Mouse (Mus musculus): ENCODE data around the gene Plbd1. TPM values are rescaled to one million over a fixed set of nuclear protein-coding genes. Genes with fewer than 3 reads are reported as not detected.

Gene Plbd1
- not detected for total RNA-seq (2021)

DNA sequence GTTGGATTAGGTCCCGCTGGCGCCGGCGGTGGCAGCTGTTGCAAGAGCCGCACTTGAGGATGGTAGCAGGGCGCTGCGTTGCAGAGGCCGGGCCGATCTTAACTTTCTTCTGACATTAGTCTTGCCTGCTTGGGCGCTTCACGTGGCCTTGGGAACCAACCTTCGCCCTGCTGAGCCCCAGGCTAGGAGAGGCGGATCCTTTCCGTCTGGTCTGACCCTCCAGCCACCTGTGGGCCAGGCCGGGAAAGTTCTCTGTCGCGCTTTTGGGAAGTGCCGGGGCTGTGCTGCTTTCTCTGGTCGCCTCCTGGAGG is at the start of gene Plbd1:
TSS of gene Plbd1 (minus strand) at position 223 of the 311 bp plus-strand sequence.
- DNase-seq (ENCODE audit: low spot score in 2 of 2) = no peak
- intact Hi-C loops (cut with DNase I) = no loop called here

DNA sequence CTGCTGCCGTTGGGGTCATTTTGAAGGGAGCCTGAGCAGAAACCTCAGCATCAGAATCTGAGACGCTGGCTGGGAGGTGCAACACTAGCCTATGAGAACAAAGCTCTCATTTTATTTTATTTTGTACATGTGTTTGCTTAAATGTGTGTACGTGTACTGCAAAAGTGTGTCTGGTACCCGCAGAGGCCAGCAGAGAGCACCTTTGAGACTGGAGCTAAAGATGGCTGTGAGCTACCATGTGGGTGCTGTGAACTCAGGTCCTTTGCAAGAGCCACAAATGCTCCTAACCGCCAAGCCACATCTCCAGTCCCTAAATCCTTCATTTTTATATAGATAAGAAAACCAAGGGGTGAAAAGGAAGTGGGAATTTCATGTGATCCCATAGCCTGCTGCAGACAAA is 48.7 kb upstream of the Plbd1 start:
- intact Hi-C loops (cut with DNase I) = no loop called here
- DNase-seq (ENCODE audit: low spot score in 2 of 2) = no peak

GRCm38 (mm10) chr6:136708597-136708996 is 46.9 kb upstream of the Plbd1 start:
- intact Hi-C loops (cut with DNase I) = no loop called here
- no peak for DNase-seq (ENCODE audit: low spot score in 2 of 2)

DNA sequence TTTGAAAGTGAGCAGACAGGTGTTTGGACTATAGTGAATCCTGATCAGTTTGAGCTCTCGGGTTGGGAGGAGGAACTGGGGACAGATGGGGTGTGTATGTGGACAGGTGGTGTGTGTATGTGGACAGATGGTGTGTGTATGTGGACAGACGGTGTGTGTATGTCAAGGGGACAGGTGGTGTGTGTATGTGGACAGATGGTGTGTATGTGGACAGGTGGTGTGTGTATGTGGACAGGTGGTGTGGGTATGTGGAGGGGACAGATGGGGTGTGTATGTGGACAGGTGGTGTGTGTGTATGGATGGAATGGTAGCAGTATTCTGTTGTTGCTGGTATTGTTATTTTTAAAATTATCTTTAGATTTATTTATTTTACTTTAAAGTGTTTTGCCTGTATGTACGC is 40.1 kb upstream of the Plbd1 start:
- intact Hi-C loops (cut with DNase I) = no loop called here
- DNase-seq (ENCODE audit: low spot score in 2 of 2) = no peak

DNA sequence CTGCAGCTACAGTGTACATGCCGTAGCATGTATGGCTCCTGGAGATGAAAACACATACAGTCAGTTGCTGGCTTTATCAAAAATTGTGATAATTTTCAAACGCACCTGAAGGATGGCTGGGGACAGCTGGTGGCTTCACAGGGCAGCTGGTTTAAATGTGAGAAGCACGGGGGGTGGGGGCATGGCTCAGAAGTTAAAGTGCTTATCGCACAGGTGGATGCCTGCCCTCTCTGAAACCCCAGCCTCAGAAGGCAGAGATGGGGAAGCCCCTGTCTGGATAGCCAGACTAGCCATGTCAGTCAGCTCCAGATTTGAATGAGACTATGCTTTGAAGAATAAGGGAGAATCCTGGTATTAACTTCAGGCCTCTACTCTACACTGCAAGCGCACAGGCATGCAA is 39.5 kb upstream of the Plbd1 start:
- no peak for DNase-seq (ENCODE audit: low spot score in 2 of 2)
- intact Hi-C loops (cut with DNase I) = no loop called here

GRCm38 (mm10) chr6:136691314-136691713 is 29.6 kb upstream of the Plbd1 start:
- intact Hi-C loops (cut with DNase I) = no loop called here
- DNase-seq (ENCODE audit: low spot score in 2 of 2) = no peak

GRCm38 (mm10) chr6:136690527-136690926 is 28.8 kb upstream of the Plbd1 start:
- intact Hi-C loops (cut with DNase I) = no loop called here
- no peak for DNase-seq (ENCODE audit: low spot score in 2 of 2)

DNA sequence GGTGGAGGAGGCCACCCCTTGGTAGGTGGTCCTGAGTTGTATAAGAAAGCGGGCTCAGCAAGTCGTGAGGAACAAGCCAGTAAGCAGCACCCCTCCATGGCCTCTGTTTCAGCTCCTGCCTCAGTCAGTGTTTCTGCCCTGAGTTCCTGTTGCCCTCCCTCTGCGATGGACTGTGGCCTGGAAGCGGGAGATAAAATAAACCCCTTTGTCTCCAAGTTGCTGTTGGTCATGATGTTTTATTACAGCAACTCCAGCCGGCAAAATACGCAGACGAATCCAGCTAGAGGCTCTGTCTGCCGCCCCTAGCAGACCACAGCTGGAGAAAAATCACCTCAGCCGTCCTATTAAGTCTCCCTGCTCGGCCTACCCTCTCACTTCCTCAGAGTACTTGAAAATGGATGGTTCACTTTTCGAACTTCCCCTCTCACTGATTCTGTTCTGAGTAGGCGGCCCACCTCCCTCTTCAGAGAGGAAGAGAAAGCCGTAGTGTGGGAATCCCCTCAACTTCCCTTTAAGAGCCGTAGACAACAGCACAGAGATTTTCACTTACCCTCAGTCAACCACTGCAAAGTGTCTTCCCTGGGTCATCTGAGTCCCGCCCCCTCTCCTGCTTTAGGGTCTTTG is 28.2 kb upstream of the Plbd1 start:
- DNase-seq (ENCODE audit: low spot score in 2 of 2) = no peak
- intact Hi-C loops (cut with DNase I) = no loop called here

DNA sequence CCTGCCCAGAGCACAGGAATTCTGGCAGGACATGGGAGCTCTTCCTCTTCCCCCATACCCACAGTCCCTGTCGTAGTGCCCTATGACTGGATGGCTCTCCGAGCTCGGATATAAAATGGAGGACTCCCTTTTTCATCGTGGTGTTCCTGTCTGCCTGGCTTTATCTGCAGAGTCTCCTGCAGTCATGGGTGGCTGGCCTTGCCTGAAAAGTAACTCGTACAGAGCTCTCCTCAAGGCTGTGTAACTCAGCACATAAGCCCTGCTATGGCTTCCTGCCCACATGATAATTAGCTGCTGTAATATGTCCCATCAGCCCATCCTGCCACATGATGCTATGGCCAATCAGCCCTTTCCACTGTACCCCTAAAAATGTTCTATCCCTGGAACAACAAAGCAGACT is 23.7 kb upstream of the Plbd1 start:
- DNase-seq (ENCODE audit: low spot score in 2 of 2) = no peak
- intact Hi-C loops (cut with DNase I) = no loop called here

GRCm38 (mm10) chr6:136683410-136684334 is 21.9 kb upstream of the Plbd1 start:
- intact Hi-C loops (cut with DNase I) = no loop called here
- DNase-seq (ENCODE audit: low spot score in 2 of 2) = no peak

DNA sequence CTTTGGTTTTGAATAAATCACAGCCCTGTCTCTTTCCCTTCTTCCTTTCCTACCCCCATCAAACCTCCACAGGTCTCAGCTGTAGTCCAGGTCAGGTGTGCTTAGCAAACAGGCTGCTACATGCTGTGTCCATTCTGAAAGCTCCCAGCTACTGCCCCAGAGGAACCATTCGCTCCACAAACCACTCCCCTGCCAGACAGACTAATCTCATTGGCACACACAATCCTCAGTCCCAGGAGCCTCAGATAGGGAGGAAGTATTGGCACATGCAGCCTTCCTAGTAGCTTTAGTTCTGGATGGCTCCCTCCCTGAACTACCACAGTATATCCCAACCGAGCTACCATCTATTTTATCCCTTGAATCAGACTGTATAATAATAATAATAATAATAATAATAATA is 17.7 kb upstream of the Plbd1 start:
- intact Hi-C loops (cut with DNase I) = no loop called here
- no peak for DNase-seq (ENCODE audit: low spot score in 2 of 2)

- intact Hi-C loops (cut with DNase I) = no loop called here
- no peak for DNase-seq (ENCODE audit: low spot score in 2 of 2)
Measured at GRCm38 (mm10) chr6:136674935-136675334, 13.2 kb upstream of the Plbd1 start.

DNA sequence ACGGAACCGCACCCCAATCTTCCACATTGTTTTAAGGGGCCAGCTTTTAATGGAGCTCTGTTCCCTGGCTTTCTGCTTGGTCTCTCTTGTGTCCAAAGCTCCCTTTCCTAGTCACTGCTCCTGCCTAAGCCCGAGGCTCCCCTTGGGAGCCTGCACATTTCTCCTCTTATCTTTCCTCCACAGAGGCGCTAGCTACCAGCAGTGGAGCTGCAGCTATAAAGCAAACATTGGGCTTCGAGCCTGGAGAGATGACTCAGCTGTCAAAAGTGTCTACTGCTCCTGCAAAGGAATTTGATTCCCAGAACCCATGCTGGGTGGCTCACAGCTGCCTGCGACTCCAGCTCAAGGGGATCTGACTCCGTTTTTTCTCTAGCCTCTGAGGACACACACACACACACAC is 10.7 kb upstream of the Plbd1 start:
- intact Hi-C loops (cut with DNase I) = no loop called here
- DNase-seq (ENCODE audit: low spot score in 2 of 2) = peak; percentile 65 to 72

DNA sequence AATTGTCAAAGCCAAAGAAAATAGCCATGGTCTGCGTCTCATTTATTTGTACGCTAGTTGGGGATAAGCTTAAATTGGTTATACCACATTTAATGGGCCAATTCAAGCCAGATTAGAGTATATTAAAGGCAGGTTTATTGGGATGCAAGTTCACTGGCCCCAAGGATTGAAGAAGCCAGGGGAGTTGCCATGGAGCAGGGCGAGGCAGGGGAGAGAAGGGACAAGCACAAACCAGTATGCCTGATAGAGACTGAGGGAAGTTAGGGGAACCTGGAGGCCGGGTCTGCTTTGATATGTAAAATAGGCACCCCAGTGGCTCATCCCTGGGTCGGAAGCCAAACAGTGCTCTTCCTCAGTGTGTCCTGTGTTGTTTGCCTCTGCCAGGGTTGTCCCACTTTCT is 7.5 kb upstream of the Plbd1 start:
- no peak for DNase-seq (ENCODE audit: low spot score in 2 of 2)
- intact Hi-C loops (cut with DNase I) = no loop called here

- intact Hi-C loops (cut with DNase I) = no loop called here
- DNase-seq (ENCODE audit: low spot score in 2 of 2) = no peak
Measured at GRCm38 (mm10) chr6:136668266-136668986, 6.7 kb upstream of the Plbd1 start.

- DNase-seq (ENCODE audit: low spot score in 2 of 2) = no peak
- intact Hi-C loops (cut with DNase I) = no loop called here
Measured at GRCm38 (mm10) chr6:136662063-136662462, 335 bp upstream of the Plbd1 start.

DNA sequence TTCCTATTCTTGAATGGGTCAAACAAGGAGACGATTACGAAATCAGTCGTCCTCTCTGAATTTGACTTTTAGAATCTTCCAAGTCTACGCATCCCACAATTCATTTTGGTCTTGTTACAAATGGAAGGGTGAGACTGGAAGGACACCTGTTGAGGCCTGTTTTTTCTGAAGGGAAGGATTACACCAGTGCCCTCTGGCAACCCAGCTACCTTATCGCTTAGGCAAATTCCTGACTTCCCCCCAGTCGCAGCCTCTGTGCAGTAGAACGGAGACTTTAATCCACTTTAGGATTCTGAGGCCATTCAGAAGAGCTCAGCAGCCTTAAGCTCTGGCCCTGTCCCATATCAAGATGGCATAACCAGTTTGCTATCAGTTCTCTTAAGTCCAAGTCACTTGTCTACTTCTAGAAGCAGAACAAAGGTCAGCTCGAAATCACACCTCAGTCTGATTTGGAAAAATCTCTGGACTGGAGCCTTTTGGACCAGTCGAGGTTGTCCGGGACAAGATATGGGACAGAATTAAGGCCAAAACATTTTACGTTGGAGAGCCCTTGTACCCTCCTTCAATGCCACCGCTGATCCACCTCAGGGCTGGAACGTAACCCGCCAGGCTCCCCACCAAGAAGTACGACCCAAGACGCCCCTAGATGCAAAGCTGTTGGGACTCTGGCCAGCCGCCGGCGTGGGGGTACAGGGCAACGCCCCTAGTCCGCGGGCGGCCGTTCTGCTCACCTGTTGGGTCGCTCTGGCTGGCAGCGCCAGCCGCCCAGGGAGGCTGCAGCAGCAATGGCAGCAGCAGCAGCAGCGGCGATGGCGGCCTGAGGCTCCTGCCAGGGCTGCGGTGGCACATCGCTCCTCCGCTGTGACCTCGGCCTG is 660 bp downstream of the Plbd1 start:
- intact Hi-C loops (cut with DNase I) = no loop called here
- DNase-seq (ENCODE audit: low spot score in 2 of 2) = no peak

- intact Hi-C loops (cut with DNase I) = no loop called here
- DNase-seq (ENCODE audit: low spot score in 2 of 2) = no peak
Measured at GRCm38 (mm10) chr6:136659226-136659625, 2.5 kb downstream of the Plbd1 start.

GRCm38 (mm10) chr6:136658303-136658702 is 3.4 kb downstream of the Plbd1 start:
- no peak for DNase-seq (ENCODE audit: low spot score in 2 of 2)
- intact Hi-C loops (cut with DNase I) = no loop called here

GRCm38 (mm10) chr6:136655786-136656185 is 5.9 kb downstream of the Plbd1 start:
- intact Hi-C loops (cut with DNase I) = no loop called here
- DNase-seq (ENCODE audit: low spot score in 2 of 2) = no peak
